Mouse (Mus musculus) forebrain, embryonic 16.5 days (tissue): Measurements from ENCODE around the gene Mterf2. TPM values are rescaled to one million over a fixed set of nuclear protein-coding genes. Genes with fewer than 3 reads are reported as not detected.

Experiments used
- ATAC-seq: fragments of 200-750 bp; cut with Nextera tagmentation; 2 replicates; pipeline ENCODE4 v1.8.0; 2017; ENCODE audit warnings: mild to moderate bottlenecking, moderate library complexity
- H3K27ac ChIP-seq: fragments of 300-500 bp; sonication (generic); 2 replicates; pipeline ENCODE4 v1.5.1; 2014; ENCODE audit warnings: low read length, control low read depth
- H3K27me3 ChIP-seq: fragments of 300-500 bp; sonication (generic); replicated peaks from 2 replicates; pipeline ENCODE4 v1.6.1; 2014; ENCODE audit warnings: low read length; ENCODE audit not compliant: control insufficient read depth, insufficient read depth
- H3K36me3 ChIP-seq: fragments of 300-500 bp; sonication (generic); 2 replicates; pipeline ENCODE4 v1.6.1; 2014; ENCODE audit not compliant: control insufficient read depth, insufficient read depth
- H3K4me1 ChIP-seq: fragments of 300-500 bp; sonication (generic); replicated peaks from 2 replicates; pipeline ENCODE4 v1.6.1; 2014; ENCODE audit warnings: low read length; ENCODE audit not compliant: control insufficient read depth, insufficient read depth
- H3K4me2 ChIP-seq: fragments of 300-500 bp; sonication (generic); 2 replicates; pipeline ENCODE4 v1.6.1; 2014; ENCODE audit warnings: mild to moderate bottlenecking, low read length, control low read depth
- H3K4me3 ChIP-seq: fragments of 300-500 bp; sonication (generic); replicated peaks from 2 replicates; pipeline ENCODE4 v1.5.1; 2014; ENCODE audit warnings: mild to moderate bottlenecking, low read length, control low read depth
- H3K9ac ChIP-seq: fragments of 300-500 bp; sonication (generic); replicated peaks from 2 replicates; pipeline ENCODE4 v1.6.1; 2014; ENCODE audit warnings: low read depth, low read length, control low read depth
- H3K9me3 ChIP-seq: fragments of 300-500 bp; sonication (generic); 2 replicates; pipeline ENCODE4 v1.6.1; 2016; ENCODE audit warnings: low read length; ENCODE audit not compliant: control insufficient read depth
- WGBS: fragments of 180-500 bp; shearing (Covaris S2); extraction: QIAGEN DNeasy Blood & Tissue Kit; methylation state at CpG from one replicate; pipeline ENCODE4 v1.1.7; 2014; 5-methylcytosine and 5-hydroxymethylcytosine counted together
- polyA plus RNA-seq: library from polyadenylated mRNA; unstranded; fragments of >200 nt; fragmentation: Nextera tagmentation; extraction: Ambion mirVana; gene quantifications from 2 replicates; pipeline ENCODE4 v1.2.1, GENCODE M21; 2015

The Mterf2 gene
- polyA plus RNA-seq, 1 experiment from 2014 or later, result 26.5 TPM

DNA sequence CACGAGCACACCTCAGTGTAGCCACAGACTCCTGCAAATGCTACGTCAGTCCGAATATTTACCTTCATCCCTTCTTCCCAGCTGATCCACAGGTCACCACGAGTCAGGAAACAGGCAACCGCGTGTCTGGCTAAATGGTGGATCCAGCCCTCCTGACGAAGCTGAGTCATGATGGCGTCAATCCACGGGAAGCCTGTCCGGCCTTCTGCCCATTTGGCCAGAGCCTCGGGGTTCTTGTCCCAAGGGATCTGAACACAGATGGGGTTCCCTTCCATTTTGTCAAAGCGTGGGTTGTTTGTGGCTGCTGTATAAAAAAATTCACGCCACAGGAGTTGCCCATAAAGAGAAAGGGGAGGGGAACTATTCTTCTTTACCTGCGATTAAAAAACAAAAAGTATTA, 18.5 kb upstream of the Mterf2 start:
- H3K36me3 ChIP-seq, result peaks cover 2% of the 10 kb centered on the region; the same call in 1 of the 2 replicates
- ATAC-seq, result no peak
- 90% methylated on average over 14 of the region's 14 CpGs for WGBS
- H3K27me3 ChIP-seq, result no peaks in the 10 kb centered on the region
- H3K4me2 ChIP-seq, result no peak overlapping the region
- H3K9me3 ChIP-seq, result no peaks in the 10 kb centered on the region
- no peak overlapping the region for H3K27ac ChIP-seq
- H3K9ac ChIP-seq, result no peak overlapping the region
- H3K4me3 ChIP-seq, result no peak overlapping the region
- H3K4me1 ChIP-seq, result no peaks in the 10 kb centered on the region

DNA sequence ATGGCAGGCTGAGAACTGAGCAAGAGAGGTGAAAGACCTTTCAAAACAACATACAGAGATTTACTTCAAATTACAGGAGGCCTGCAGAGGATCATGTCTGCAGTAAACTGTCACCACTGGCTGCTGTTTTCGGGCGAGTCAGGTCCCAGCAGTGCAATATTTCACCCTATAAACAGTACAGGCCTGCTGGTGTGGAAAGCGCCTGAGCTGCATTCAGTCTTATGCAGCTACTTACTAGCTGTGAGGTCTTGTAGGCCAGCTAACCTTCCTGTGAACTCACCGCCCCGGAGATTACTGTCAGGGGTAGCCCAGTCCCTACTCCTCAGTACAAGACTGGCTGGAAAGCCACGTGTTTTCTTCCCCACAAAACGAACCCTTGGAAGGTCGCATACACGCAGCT, 13.6 kb upstream of the Mterf2 start:
- H3K27me3 ChIP-seq, result no peaks in the 10 kb centered on the region
- H3K9ac ChIP-seq, result no peak overlapping the region
- 85% methylated on average over 9 of the region's 9 CpGs for WGBS
- H3K4me2 ChIP-seq, result no peak overlapping the region
- no peak for ATAC-seq
- no peaks in the 10 kb centered on the region for H3K9me3 ChIP-seq
- peaks cover 2% of the 10 kb centered on the region; the same call in 1 of the 2 replicates for H3K36me3 ChIP-seq
- no peak overlapping the region for H3K27ac ChIP-seq
- H3K4me1 ChIP-seq, result no peaks in the 10 kb centered on the region
- no peak overlapping the region for H3K4me3 ChIP-seq

DNA sequence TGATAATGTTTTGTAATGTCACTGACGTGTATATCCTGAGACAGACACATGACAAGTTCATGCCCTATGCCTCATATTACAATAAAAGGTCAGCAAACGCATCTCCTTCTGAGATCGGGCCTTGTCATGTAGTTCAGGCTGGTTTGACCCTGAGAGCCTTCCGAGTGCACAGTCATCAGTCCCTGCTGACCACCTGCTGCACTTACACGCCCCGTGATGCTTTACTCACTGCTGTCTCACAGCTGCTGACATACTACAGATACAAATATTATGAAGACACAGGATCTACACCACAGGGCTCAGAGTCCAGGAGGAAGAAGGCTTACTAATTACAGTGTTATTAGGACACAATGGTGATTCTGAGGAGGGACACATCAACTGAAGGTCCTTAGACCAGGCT, 8.7 kb upstream of the Mterf2 start:
- Histone ChIP-seq H3K4me3 (no peak overlapping the region), H3K9ac (no peak overlapping the region)

DNA sequence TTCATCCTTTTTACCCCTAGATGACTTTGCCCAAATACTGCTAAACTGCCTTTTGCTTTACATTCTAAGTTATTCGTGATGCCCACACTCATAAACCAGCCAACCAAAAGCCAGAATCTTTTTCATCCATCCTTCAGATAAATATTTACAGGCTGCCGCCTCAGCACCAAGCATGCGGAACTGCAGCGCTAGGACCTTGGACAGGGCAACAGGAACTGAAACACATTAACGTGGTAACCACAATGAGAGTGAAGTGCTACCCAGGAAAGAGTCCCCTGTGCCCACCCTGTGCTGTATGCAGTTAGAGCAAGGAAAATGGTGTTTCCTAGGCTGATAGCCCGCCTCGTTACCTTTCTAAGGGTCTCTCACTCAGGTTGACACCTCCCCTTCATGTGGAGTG, 626 bp upstream of the Mterf2 start:
- H3K9ac ChIP-seq, result peak overlapping the region; percentile 39
- 0 out of 2 replicates have a peak, but pooled peaks have one; percentile 4 for ATAC-seq

More for the DNA sequence above, 8.7 kb upstream of the Mterf2 start:
- WGBS, result 92% methylated on average over 6 of the region's 6 CpGs
- no peaks in the 10 kb centered on the region for H3K27me3 ChIP-seq
- H3K27ac ChIP-seq, result no peak overlapping the region
- no peak overlapping the region for H3K4me2 ChIP-seq
- H3K36me3 ChIP-seq, result peaks cover 2% of the 10 kb centered on the region; the same call in 1 of the 2 replicates
- no peaks in the 10 kb centered on the region for H3K4me1 ChIP-seq
- H3K9me3 ChIP-seq, result no peaks in the 10 kb centered on the region
- ATAC-seq, result no peak

DNA sequence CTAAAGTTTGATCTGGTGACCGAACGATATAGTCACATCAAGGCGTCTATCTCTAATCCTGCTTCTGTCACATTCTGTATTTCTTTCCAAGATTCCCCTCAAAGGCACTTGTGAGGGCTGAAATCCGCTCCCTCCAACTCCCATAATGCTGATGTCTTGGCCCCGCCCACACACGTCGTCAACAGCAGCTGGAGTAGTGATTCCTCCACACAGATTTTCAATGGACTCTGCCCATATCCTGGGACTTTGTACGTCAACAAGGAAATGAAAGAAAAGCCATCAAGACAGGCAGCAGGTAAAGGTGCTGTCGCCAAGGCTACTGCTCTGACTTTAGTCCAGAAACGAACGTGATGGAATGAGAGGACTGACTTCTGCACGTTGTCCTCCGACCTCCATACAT, 2.6 kb downstream of the Mterf2 start:
- 86% methylated on average over 13 of the region's 13 CpGs for WGBS
- peaks cover 7% of the 10 kb centered on the region for H3K36me3 ChIP-seq
- H3K27ac ChIP-seq, result no peak overlapping the region
- H3K9ac ChIP-seq, result no peak overlapping the region
- no peaks in the 10 kb centered on the region for H3K27me3 ChIP-seq
- no peaks in the 10 kb centered on the region for H3K9me3 ChIP-seq
- H3K4me2 ChIP-seq, result no peak overlapping the region
- peaks cover 15% of the 10 kb centered on the region for H3K4me1 ChIP-seq
- no peak overlapping the region for H3K4me3 ChIP-seq
- no peak for ATAC-seq

More for the DNA sequence above, 626 bp upstream of the Mterf2 start:
- Histone ChIP-seq H3K4me3 (peak overlapping the region; percentile 77), H3K9me3 (no peaks in the 10 kb centered on the region), H3K27ac (no peak overlapping the region), H3K36me3 (peaks cover 2% of the 10 kb centered on the region; the same call in 1 of the 2 replicates), H3K27me3 (no peaks in the 10 kb centered on the region), H3K4me2 (peak overlapping the region; percentile 81), H3K4me1 (peaks cover 15% of the 10 kb centered on the region)
- WGBS, result 24% methylated on average over 7 of the region's 7 CpGs

DNA sequence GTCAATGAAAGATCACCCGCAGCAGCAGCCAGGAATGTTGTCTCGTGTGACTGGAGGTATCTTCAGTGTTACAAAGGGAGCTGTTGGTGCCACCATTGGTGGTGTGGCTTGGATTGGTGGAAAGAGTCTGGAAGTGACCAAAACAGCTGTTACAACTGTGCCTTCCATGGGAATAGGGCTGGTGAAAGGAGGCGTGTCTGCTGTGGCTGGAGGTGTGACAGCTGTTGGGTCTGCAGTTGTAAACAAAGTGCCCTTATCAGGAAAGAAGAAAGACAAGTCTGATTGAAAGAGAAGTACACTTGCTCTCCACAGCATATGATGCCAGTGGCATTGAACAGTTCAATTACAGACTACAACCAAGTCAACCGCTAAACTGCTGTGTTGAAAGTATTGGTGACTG, 13.4 kb downstream of the Mterf2 start:
- 90% methylated on average over 4 of the region's 4 CpGs for WGBS
- ATAC-seq, result no peak
- no peak overlapping the region for H3K9ac ChIP-seq

DNA sequence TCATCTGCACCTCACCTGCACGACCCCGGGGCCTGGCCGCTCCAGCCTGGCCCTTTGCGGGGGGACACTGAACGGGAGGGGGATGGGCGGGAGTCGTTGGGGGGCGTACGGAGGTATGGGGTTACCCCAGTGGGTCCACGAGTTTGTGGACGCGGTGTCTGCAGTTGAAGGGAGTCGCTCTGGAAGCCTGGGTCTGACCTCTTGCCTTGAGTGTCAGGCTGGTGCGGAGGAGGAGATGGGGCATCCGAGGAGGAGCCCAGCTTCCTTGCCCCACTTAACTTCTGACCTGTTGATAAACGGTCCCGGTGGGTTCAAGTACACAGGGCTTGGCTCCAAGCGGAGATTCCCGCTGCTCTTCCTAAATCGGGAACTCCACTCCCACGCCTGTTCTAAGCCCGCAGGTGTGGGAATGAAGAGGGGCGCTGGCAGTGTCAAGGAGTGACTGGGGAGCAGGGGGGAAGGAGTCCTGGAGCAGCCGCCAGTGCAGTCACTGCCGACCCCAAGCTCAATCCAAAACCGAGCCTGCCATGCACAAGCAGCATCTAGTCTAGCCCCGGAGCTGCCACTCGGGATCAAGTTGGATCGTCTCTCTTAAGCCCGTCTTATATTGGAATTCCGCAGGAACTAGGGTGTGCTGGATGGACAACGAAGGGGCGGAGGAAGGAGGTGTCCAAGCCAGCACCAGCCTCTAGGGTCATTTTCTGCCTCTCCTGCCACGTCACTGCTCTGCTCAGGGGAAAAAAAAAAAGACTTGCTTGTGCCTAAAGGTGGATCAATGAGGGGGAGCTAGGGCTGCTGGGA, 24.5 kb downstream of the Mterf2 start:
- H3K9ac ChIP-seq, result peak overlapping the region; percentile 94

More for the DNA sequence above, 13.4 kb downstream of the Mterf2 start:
- Histone ChIP-seq H3K27ac (no peak overlapping the region), H3K27me3 (no peaks in the 10 kb centered on the region), H3K4me3 (no peak overlapping the region), H3K4me1 (no peaks in the 10 kb centered on the region), H3K9me3 (no peaks in the 10 kb centered on the region), H3K36me3 (peaks cover 9% of the 10 kb centered on the region), H3K4me2 (no peak overlapping the region)

DNA sequence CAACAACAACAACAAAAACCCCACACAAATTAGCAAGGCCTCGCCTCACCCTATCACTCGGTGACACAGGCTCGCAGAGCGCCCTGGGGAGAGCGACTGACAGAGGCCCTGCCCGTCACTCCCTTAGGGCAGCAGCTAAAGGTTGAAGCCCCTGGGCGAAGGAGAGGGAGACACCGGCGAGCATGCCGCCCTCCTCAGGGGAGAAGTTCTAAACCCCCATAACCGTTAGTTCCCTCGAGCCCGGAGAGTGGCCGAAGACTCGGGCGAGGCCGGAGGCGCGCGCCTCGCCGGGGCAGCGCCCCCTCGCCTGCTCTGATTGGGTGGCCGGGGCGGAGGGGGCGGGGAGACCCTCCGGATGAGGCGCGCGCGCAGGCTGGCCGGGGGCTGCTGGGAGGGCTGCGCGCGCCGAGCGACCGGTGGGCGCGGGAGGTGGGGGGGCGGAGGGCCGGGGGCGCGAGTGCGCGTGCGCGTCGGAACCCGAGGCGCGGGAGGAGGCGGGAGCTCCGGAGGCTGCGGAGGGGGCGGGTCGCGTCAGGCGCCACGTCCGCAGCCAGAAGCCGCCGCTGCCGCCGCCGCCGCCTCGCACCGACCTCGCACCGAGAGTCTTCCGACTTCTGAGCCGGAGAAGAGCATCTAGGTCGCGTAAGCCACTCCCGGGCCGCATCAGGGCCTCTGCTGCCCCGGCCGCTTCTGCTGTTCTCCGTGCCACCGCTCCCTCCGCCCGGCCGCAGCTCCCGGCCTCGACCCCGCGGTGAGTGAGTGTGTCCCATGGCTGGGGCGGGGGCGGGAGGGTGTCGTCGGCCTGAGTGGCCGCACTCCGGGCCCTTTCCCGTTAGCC, 25.4 kb downstream of the Mterf2 start, which contains the start of the genes Fhl4 and Tmem263:
Fhl4 (minus strand) TSS at position 249 of the 838 bp plus-strand sequence.
Tmem263 (plus strand) TSS at position 381 of the 838 bp plus-strand sequence.
- under 1% methylated on average over 66 of the region's 96 CpGs for WGBS
- Histone ChIP-seq H3K36me3 (no peaks in the 10 kb centered on the region), H3K4me1 (peaks cover 16% of the 10 kb centered on the region), H3K27ac (peak within 1 kb of the TSS; percentile 81), H3K9ac (peak within 1 kb of the TSS; percentile 94), H3K27me3 (no peaks in the 10 kb centered on the region), H3K9me3 (no peaks in the 10 kb centered on the region), H3K4me3 (peak within 1 kb of the TSS; percentile 100), H3K4me2 (peak within 1 kb of the TSS; percentile 95)
- ATAC-seq, result peak; percentile 96

More for the DNA sequence above, 24.5 kb downstream of the Mterf2 start:
- H3K4me3 ChIP-seq, result peak overlapping the region; percentile 100
- WGBS, result under 1% methylated on average over 34 of the region's 34 CpGs
- H3K4me1 ChIP-seq, result peaks cover 16% of the 10 kb centered on the region
- peak overlapping the region; percentile 76; the same call in 1 of the 2 replicates for H3K27ac ChIP-seq
- H3K9me3 ChIP-seq, result no peaks in the 10 kb centered on the region
- H3K27me3 ChIP-seq, result no peaks in the 10 kb centered on the region
- peak; percentile 27 for ATAC-seq
- H3K4me2 ChIP-seq, result peak overlapping the region; percentile 95
- H3K36me3 ChIP-seq, result no peaks in the 10 kb centered on the region

DNA sequence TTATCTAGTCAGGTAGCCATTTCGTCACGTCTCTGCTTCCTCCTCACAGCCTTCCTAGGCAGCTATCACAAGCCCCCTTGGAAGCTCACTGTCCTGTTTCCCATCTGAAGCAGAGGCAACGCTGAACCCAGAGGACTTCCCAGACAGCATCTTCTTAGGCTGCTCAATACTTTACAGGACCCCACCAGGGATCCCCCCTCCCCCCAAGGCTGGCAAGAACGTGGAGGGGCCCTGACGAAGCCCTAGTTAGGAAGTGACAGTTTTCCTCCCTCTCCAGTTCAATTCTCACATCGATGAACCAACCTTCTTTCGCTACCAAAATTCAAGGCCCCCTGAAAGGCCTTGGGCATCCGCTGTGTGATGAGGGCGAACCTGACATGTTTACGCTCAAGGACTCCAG, 26.0 kb downstream of the Mterf2 start:
- no peaks in the 10 kb centered on the region for H3K36me3 ChIP-seq
- ATAC-seq, result peak; percentile 45
- no peaks in the 10 kb centered on the region for H3K27me3 ChIP-seq
- peaks cover 16% of the 10 kb centered on the region for H3K4me1 ChIP-seq
- peak overlapping the region; percentile 100 for H3K4me3 ChIP-seq
- H3K27ac ChIP-seq, result peak overlapping the region; percentile 81
- peak overlapping the region; percentile 83 for H3K4me2 ChIP-seq
- peak overlapping the region; percentile 83 for H3K9ac ChIP-seq
- WGBS, result 0% methylated on average over 10 of the region's 10 CpGs
- H3K9me3 ChIP-seq, result no peaks in the 10 kb centered on the region
